Mouse (Mus musculus) limb, embryonic 14.5 days (tissue): Measurements from ENCODE around the gene Cys1. TPM values are rescaled to one million over a fixed set of nuclear protein-coding genes. Genes with fewer than 3 reads are reported as not detected.

Source experiments
- ATAC-seq: fragments of 200-750 bp; cut with Nextera tagmentation; 2 replicates; pipeline ENCODE4 v1.8.0; 2017; ENCODE audit warnings: low read depth, moderate number of reproducible peaks, moderate TSS enrichment; ENCODE audit not compliant: low FRiP score
- DNase-seq: peaks from one replicate; pipeline ENCODE4 v3.0.0-alpha.2; 2015; ENCODE audit warnings: low spot score
- H3K27ac ChIP-seq: fragments of 300-500 bp; sonication (generic); replicated peaks from 2 replicates; pipeline ENCODE4 v1.5.1; 2014; ENCODE audit warnings: low read depth, mild to moderate bottlenecking, low read length, moderate library complexity, mixed read lengths
- H3K27me3 ChIP-seq: fragments of 300-500 bp; sonication (generic); 2 replicates; pipeline ENCODE4 v1.6.1; 2014; ENCODE audit warnings: low read length, mixed read lengths; ENCODE audit not compliant: control insufficient read depth, insufficient read depth
- H3K36me3 ChIP-seq: fragments of 300-500 bp; sonication (generic); 2 replicates; pipeline ENCODE4 v1.6.1; 2014; ENCODE audit warnings: mild to moderate bottlenecking, low read length, moderate library complexity, mixed read lengths; ENCODE audit not compliant: control insufficient read depth, insufficient read depth
- H3K4me1 ChIP-seq: fragments of 300-500 bp; sonication (generic); 2 replicates; pipeline ENCODE4 v1.6.1; 2014; ENCODE audit warnings: antibody characterized with exemption, low read length, mixed read lengths; ENCODE audit not compliant: control insufficient read depth, insufficient read depth
- H3K4me2 ChIP-seq: fragments of 300-500 bp; sonication (generic); replicated peaks from 2 replicates; pipeline ENCODE4 v1.6.1; 2014; ENCODE audit warnings: low read depth, mild to moderate bottlenecking, low read length, moderate library complexity; ENCODE audit not compliant: severe bottlenecking
- H3K4me3 ChIP-seq: fragments of 300-500 bp; sonication (generic); replicated peaks from 2 replicates; pipeline ENCODE4 v1.5.1; 2014; ENCODE audit warnings: low read length
- H3K9ac ChIP-seq: fragments of 300-500 bp; sonication (generic); 2 replicates; pipeline ENCODE4 v1.6.1; 2014; ENCODE audit warnings: mild to moderate bottlenecking, low read depth, low read length, moderate library complexity; ENCODE audit not compliant: severe bottlenecking
- H3K9me3 ChIP-seq: fragments of 300-500 bp; sonication (generic); 2 replicates; pipeline ENCODE4 v1.6.1; 2016; ENCODE audit warnings: low read length; ENCODE audit not compliant: control insufficient read depth
- POLR2A ChIP-seq: fragments of 200-500 bp; IDR thresholded peaks from 2 replicates; pipeline ENCODE4 v1.8.0; 2012; ENCODE audit warnings: inconsistent platforms, mild to moderate bottlenecking, moderate library complexity, borderline replicate concordance; ENCODE audit not compliant: insufficient read depth, insufficient read length; ENCODE audit errors: extremely low read depth
- WGBS: fragments of 180-500 bp; shearing (Covaris S2); extraction: QIAGEN DNeasy Blood & Tissue Kit; methylation state at CpG from one replicate; pipeline ENCODE4 v1.1.7; 2014; 5-methylcytosine and 5-hydroxymethylcytosine counted together
- polyA plus RNA-seq, 2 experiments: library from polyadenylated mRNA; depleted of rRNA in 1 of 2; stranded (reverse) in 1 of 2; unstranded in 1 of 2; fragments of >200 nt; fragmentation: Nextera tagmentation in 1 of 2; extraction: Ambion mirVana in 1 of 2; gene quantifications; 2 replicates each; pipeline versions ENCODE4 v1.2.1 to v1.2.3; 2012 to 2014

The Cys1 gene
- polyA plus RNA-seq, 2 experiments = 8.9 to 11.3 TPM

GRCm38 (mm10) chr12:24715268-24715896, 33.8 kb upstream of the Cys1 start:
- no peak for TF ChIP-seq POLR2A
- H3K9ac ChIP-seq = no peak overlapping the region
- no peaks in the 10 kb centered on the region for H3K9me3 ChIP-seq
- ATAC-seq = no peak
- no peak overlapping the region for H3K4me2 ChIP-seq
- H3K36me3 ChIP-seq = peaks cover 44% of the 10 kb centered on the region
- WGBS = 78% methylated on average over 2 of the region's 2 CpGs
- peaks cover 7% of the 10 kb centered on the region for H3K4me1 ChIP-seq
- no peak overlapping the region for H3K27ac ChIP-seq
- H3K4me3 ChIP-seq = no peak overlapping the region
- no peak for DNase-seq
- no peaks in the 10 kb centered on the region for H3K27me3 ChIP-seq

DNA sequence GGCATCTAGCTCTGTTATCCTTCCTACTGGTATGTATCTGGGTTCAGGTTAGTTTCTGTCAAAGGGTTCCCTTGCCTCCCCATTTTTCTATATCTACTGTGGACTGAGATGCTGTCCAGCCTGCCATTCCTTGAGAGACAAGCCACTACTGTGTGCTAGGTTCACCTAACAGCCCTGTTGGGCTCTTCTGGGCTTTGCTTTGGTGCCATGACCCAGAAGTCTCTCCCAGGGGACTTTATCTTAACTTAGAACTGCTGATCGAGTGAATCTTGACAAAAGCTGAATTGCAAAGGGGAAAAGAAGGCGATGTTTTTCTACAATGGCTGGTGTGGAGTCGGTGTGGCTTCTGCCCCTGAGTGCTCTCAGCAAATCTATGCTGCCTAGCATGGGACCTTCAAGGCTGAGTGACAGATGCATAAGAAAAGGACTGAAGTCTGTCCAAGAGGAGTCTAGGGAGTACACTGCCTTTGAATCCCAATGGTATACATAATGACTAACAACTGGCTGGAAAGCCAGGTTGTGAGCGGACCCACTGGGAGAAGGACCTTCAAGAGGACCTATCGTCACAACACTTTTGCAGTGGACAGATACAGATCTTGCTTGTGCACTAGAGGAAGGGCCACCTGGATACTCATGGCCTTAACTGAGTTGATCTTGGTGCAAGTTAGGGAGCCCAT, 33.1 kb upstream of the Cys1 start:
- Histone ChIP-seq H3K27me3 (no peaks in the 10 kb centered on the region), H3K4me3 (no peak overlapping the region), H3K4me2 (no peak overlapping the region), H3K4me1 (peaks cover 12% of the 10 kb centered on the region), H3K9me3 (no peaks in the 10 kb centered on the region), H3K36me3 (peaks cover 46% of the 10 kb centered on the region), H3K27ac (no peak overlapping the region), H3K9ac (no peak overlapping the region)
- DNase-seq = no peak
- ATAC-seq = no peak
- 81% methylated on average over 5 of the region's 5 CpGs for WGBS
- TF ChIP-seq POLR2A = no peak

DNA sequence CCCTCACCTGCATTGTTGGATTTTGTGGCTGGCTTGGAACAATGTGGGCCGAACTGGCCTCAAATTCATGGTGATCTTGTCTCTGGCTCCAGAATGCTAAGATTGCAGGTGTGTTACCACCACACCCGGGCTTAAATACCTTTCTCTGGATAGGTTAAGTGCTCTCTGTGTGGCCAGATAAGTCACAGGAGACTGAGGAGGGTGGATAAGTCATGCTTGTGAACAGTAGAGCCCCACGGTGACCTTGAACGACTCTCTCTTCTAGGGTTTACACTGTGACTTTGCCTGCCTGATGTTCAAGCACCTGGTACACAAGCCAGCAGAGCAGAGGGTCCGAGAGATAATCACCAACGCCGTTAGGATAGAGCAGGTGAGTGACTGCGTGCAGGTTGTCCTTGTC, 30.8 kb upstream of the Cys1 start:
- 84% methylated on average over 8 of the region's 8 CpGs for WGBS
- no peak overlapping the region for H3K4me2 ChIP-seq
- H3K9ac ChIP-seq = no peak overlapping the region
- no peak overlapping the region for H3K27ac ChIP-seq
- peaks cover 46% of the 10 kb centered on the region for H3K36me3 ChIP-seq
- TF ChIP-seq POLR2A = no peak
- no peak overlapping the region for H3K4me3 ChIP-seq
- H3K27me3 ChIP-seq = no peaks in the 10 kb centered on the region
- ATAC-seq (no peak), DNase-seq (no peak)
- H3K4me1 ChIP-seq = peaks cover 20% of the 10 kb centered on the region
- H3K9me3 ChIP-seq = no peaks in the 10 kb centered on the region

GRCm38 (mm10) chr12:24710672-24711071, 29.1 kb upstream of the Cys1 start:
- WGBS = 64% methylated on average over 5 of the region's 5 CpGs
- TF ChIP-seq POLR2A = no peak
- DNase-seq (no peak), ATAC-seq (no peak)
- Histone ChIP-seq H3K36me3 (peaks cover 46% of the 10 kb centered on the region), H3K9ac (no peak overlapping the region), H3K27ac (peak overlapping the region; percentile 66), H3K4me2 (peak overlapping the region; percentile 9; the same call in 1 of the 2 replicates), H3K4me1 (peaks cover 29% of the 10 kb centered on the region), H3K27me3 (no peaks in the 10 kb centered on the region), H3K4me3 (peak overlapping the region; percentile 93; the same call in 1 of the 2 replicates), H3K9me3 (no peaks in the 10 kb centered on the region)

DNA sequence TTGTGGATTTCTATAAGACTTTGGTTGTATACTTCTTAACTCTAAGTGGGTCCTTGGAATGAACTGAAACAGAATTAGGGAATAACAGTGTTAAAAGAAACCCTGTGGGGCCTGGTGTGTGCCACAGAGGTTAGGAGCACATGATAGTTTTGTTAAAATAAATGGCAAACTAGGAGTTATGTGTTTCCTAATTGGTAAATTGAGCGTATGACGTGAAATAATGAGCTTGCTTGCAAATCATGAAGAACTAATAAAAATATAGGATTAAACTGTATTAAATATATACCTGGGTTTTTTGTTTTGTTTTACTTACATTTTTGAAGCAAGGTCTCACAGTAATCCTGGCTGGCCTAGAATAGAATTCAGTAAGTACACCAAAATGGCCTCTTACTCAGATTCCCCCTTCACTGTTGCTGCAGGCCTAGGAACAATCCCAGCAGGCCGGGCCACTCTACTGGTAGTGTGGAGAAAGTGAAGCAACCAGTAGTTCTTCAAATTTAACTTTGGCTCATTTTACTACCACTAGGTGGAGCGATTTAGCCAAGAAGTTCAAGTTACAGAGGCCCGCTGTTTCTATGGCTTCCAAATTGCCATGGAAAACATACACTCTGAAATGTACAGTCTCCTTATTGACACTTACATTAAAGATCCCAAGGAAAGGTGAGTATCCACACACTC, 28.4 kb upstream of the Cys1 start:
- H3K9me3 ChIP-seq = no peaks in the 10 kb centered on the region
- peak overlapping the region; percentile 93 for H3K4me3 ChIP-seq
- TF ChIP-seq POLR2A = peak; percentile 27; the same call in 1 of the 2 replicates
- H3K27ac ChIP-seq = peak overlapping the region; percentile 66
- H3K27me3 ChIP-seq = no peaks in the 10 kb centered on the region
- H3K36me3 ChIP-seq = peaks cover 45% of the 10 kb centered on the region
- DNase-seq = peak; percentile 96
- no peak overlapping the region for H3K9ac ChIP-seq
- ATAC-seq = peak; percentile 47
- peaks cover 29% of the 10 kb centered on the region for H3K4me1 ChIP-seq
- peak overlapping the region; percentile 85 for H3K4me2 ChIP-seq
- WGBS = 27% methylated on average over 5 of the region's 5 CpGs
